Mouse (Mus musculus): ENCODE results near the gene Csnk1g2. TPM values are rescaled to one million over a fixed set of nuclear protein-coding genes. Genes with fewer than 3 reads are reported as not detected.

Gene Csnk1g2
- total RNA-seq, 2 experiments from 2014 or later = 221 to 228 TPM

- DNase-seq (ENCODE audit: low spot score in 2 of 2) = no peak
- Histone ChIP-seq H3K4me3 (peak overlapping the region; percentile 77; the same call in 1 of the 2 replicates), H3K27ac (no peak overlapping the region; the same call in 1 of the 2 replicates)
- no peak for TF ChIP-seq CTCF (conservative IDR thresholded peaks at IDR 0.05)
Observed at GRCm38 (mm10) chr10:80654866-80655265, 32.2 kb downstream of the Csnk1g2 start.

GRCm38 (mm10) chr10:80655406-80656129 is 32.9 kb downstream of the Csnk1g2 start:
- H3K4me3 ChIP-seq = peak overlapping the region; percentile 77
- no peak for TF ChIP-seq CTCF (conservative IDR thresholded peaks at IDR 0.05)
- H3K27ac ChIP-seq = peak overlapping the region; percentile 90
- no peak for DNase-seq (ENCODE audit: low spot score in 2 of 2)

GRCm38 (mm10) chr10:80656130-80656862 is 33.7 kb downstream of the Csnk1g2 start:
- H3K27ac ChIP-seq = peak overlapping the region; percentile 95
- peak overlapping the region; percentile 77 for H3K4me3 ChIP-seq
- no peak for TF ChIP-seq CTCF (conservative IDR thresholded peaks at IDR 0.05)
- peak; percentile 96 to 98 for DNase-seq (ENCODE audit: low spot score in 2 of 2)

- no peak for TF ChIP-seq CTCF (conservative IDR thresholded peaks at IDR 0.05)
- Histone ChIP-seq H3K4me3 (peak within 1 kb of the TSS; percentile 77), H3K27ac (peak within 1 kb of the TSS; percentile 95)
- no peak for DNase-seq (ENCODE audit: low spot score in 2 of 2)
Observed at GRCm38 (mm10) chr10:80656863-80657623, 34.4 kb downstream of the Csnk1g2 start, which contains the start of gene Btbd2. Gene Btbd2, minus strand, starts transcription at chr10:80657071.

GRCm38 (mm10) chr10:80658194-80658840 is 35.7 kb downstream of the Csnk1g2 start:
- no peak for DNase-seq (ENCODE audit: low spot score in 2 of 2)
- 0 out of 2 replicates have a peak overlapping the region, but pooled peaks have one; percentile 56 for H3K27ac ChIP-seq
- no peak overlapping the region for H3K4me3 ChIP-seq
- no peak for TF ChIP-seq CTCF (conservative IDR thresholded peaks at IDR 0.05)

GRCm38 (mm10) chr10:80658841-80659202 is 36.2 kb downstream of the Csnk1g2 start:
- H3K27ac ChIP-seq = peak overlapping the region; percentile 56

GRCm38 (mm10) chr10:80659213-80659612 is 36.6 kb downstream of the Csnk1g2 start:
- peak; percentile 58 to 81 for DNase-seq (ENCODE audit: low spot score in 2 of 2)
- Histone ChIP-seq H3K4me3 (peak overlapping the region; percentile 49), H3K27ac (peak overlapping the region; percentile 56)
- TF ChIP-seq CTCF (conservative IDR thresholded peaks at IDR 0.05) = peak; percentile 93

More at GRCm38 (mm10) chr10:80658841-80659202, 36.2 kb downstream of the Csnk1g2 start:
- H3K4me3 ChIP-seq = no peak overlapping the region
- DNase-seq (ENCODE audit: low spot score in 2 of 2) = no peak
- no peak for TF ChIP-seq CTCF (conservative IDR thresholded peaks at IDR 0.05)

GRCm38 (mm10) chr10:80661149-80661548 is 38.5 kb downstream of the Csnk1g2 start:
- TF ChIP-seq CTCF (conservative IDR thresholded peaks at IDR 0.05) = peak; percentile 76
- no peak overlapping the region for H3K4me3 ChIP-seq
- H3K27ac ChIP-seq = no peak overlapping the region
- DNase-seq (ENCODE audit: low spot score in 2 of 2) = no peak

GRCm38 (mm10) chr10:80663485-80664196 is 41.0 kb downstream of the Csnk1g2 start:
- no peak overlapping the region for H3K4me3 ChIP-seq
- H3K27ac ChIP-seq = peak overlapping the region; percentile 86; the same call in 1 of the 2 replicates
- TF ChIP-seq CTCF (conservative IDR thresholded peaks at IDR 0.05) = no peak
- DNase-seq (ENCODE audit: low spot score in 2 of 2) = no peak

- DNase-seq (ENCODE audit: low spot score in 2 of 2) = no peak
Observed at GRCm38 (mm10) chr10:80664197-80665015, 41.8 kb downstream of the Csnk1g2 start.

GRCm38 (mm10) chr10:80665016-80665380 is 42.4 kb downstream of the Csnk1g2 start:
- no peak for TF ChIP-seq CTCF (conservative IDR thresholded peaks at IDR 0.05)
- DNase-seq (ENCODE audit: low spot score in 2 of 2) = no peak
- Histone ChIP-seq H3K27ac (peak overlapping the region; percentile 86), H3K4me3 (no peak overlapping the region; the same call in 1 of the 2 replicates)

More at GRCm38 (mm10) chr10:80664197-80665015, 41.8 kb downstream of the Csnk1g2 start:
- H3K27ac ChIP-seq = peak overlapping the region; percentile 86
- no peak overlapping the region; the same call in 1 of the 2 replicates for H3K4me3 ChIP-seq
- TF ChIP-seq CTCF (conservative IDR thresholded peaks at IDR 0.05) = no peak

Measured in layer of hippocampus, adult 2 months (tissue).